Mouse (Mus musculus) erythroblast, embryonic 14.5 days (primary cell): ENCODE data around the gene Atg7. TPM values are rescaled to one million over a fixed set of nuclear protein-coding genes. Genes with fewer than 3 reads are reported as not detected.

Source experiments
- H3K27me3 ChIP-seq: 2 replicates; pipeline ENCODE4 v1.6.1; 2012; ENCODE audit warnings: inconsistent platforms; ENCODE audit not compliant: control insufficient read depth
- H3K36me3 ChIP-seq: 2 replicates; pipeline ENCODE4 v1.6.1; 2012; ENCODE audit warnings: mild to moderate bottlenecking, inconsistent platforms; ENCODE audit not compliant: control insufficient read depth
- H3K4me1 ChIP-seq: 2 replicates; pipeline ENCODE4 v1.6.1; 2012; ENCODE audit warnings: inconsistent platforms; ENCODE audit not compliant: control insufficient read depth
- H3K4me3 ChIP-seq: replicated peaks from 2 replicates; pipeline ENCODE3; 2012; ENCODE audit warnings: moderate library complexity, mild to moderate bottlenecking, inconsistent platforms
- H3K9me3 ChIP-seq: 2 replicates; pipeline ENCODE4 v1.6.1; 2012; ENCODE audit warnings: low read length, inconsistent platforms, mixed read lengths; ENCODE audit not compliant: control insufficient read depth
- GATA1 ChIP-seq: IDR thresholded peaks from 2 replicates; pipeline ENCODE4 v1.6.1; 2012; ENCODE audit warnings: low read length, inconsistent platforms, mixed read lengths
- TAL1 ChIP-seq: IDR thresholded peaks from 3 replicates; pipeline ENCODE4 v1.6.1; 2012; ENCODE audit warnings: low read length, inconsistent platforms, mixed read lengths
- polyA plus RNA-seq: library from polyadenylated mRNA; stranded (reverse); fragments of >175 nt; gene quantifications from 2 replicates; pipeline ENCODE4 v1.2.3, GENCODE M21; 2012

Atg7 gene
- polyA plus RNA-seq, 1 experiment: 6.0 TPM

- Histone ChIP-seq H3K4me1 (peaks cover 1% of the 10 kb centered on the region; the same call in 1 of the 2 replicates), H3K36me3 (no peaks in the 10 kb centered on the region), H3K9me3 (no peaks in the 10 kb centered on the region; the same call in 1 of the 2 replicates), H3K4me3 (no peak overlapping the region), H3K27me3 (no peaks in the 10 kb centered on the region)
- TF ChIP-seq GATA1: no peak
- TF ChIP-seq TAL1: no peak
Measured at GRCm38 (mm10) chr6:114812779-114813178, 169.9 kb downstream of the Atg7 start.

DNA sequence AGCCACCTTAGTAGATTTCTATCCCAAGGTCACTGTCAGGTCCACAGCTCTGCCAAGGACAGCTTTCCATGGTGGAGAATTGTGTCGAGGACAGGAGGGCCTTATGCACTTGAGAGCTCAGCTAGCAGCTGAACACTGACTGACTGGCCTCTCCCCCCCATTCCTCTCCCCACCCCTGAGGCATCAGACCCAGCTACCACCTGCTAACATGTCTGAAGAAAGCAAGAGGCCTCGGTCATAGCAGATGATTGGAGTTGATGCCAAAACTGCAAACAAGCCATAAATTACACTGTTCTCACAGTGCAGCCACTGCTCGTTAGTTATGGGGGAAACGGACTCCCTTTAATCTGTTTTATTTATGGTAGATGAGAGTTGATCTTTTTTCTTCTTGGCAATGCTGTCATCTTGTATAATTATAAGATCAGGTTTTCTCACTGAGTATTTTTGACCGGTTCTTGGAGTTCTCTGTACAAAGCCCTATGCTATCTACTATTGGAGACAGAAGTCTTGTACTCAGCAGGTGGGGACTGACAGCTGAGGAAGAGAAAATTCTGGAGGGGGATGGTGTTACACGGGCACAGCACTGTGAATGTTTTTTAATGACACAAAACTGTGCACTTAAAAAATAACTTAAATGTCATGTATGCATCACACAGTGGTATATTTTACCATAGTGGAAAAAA is 171.4 kb downstream of the Atg7 start:
- H3K9me3 ChIP-seq: no peaks in the 10 kb centered on the region; the same call in 1 of the 2 replicates
- H3K4me1 ChIP-seq: peaks cover 6% of the 10 kb centered on the region
- peaks cover 3% of the 10 kb centered on the region for H3K27me3 ChIP-seq
- H3K36me3 ChIP-seq: no peaks in the 10 kb centered on the region
- H3K4me3 ChIP-seq: no peak overlapping the region
- TF ChIP-seq TAL1: no peak
- no peak for TF ChIP-seq GATA1

DNA sequence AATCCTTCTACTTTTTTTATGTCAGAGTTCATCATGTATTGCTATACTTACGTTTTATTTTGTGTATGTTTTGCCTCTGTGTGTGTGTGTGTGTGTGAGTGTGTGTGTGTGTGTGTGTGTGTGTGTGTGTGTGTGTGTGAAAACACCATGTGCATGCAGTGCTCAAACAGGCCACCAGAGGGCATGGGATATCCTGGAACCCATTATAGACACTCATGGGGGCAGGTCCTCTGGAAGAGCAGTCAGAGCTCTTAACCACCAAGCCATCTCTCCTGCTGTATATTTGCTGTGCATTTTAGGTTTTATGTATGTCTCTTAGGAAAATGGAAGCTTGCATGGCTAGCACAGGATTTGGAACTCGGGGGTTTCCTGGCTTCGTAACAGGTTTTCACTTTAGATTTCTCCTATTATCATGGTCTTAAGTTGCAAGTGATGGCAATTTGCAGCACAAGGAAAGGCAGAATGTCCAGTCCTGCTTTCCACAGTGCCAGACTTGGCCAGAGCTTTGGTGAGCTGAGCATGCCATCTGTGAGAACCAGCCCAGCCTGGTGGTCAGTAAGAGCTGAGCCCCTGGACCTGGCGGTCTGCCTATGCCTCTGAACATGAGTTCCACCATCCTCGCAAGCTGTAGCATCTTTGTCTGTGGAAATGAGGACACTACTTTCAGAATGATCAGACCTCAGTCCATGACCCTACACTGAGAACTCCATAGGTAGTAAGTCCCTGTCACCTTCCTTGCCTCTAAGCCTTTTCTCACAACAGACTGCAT is 172.2 kb downstream of the Atg7 start:
- no peaks in the 10 kb centered on the region; the same call in 1 of the 2 replicates for H3K9me3 ChIP-seq
- TF ChIP-seq GATA1: no peak
- no peak for TF ChIP-seq TAL1
- peaks cover 6% of the 10 kb centered on the region for H3K4me1 ChIP-seq
- H3K36me3 ChIP-seq: no peaks in the 10 kb centered on the region
- no peak overlapping the region for H3K4me3 ChIP-seq
- peaks cover 3% of the 10 kb centered on the region for H3K27me3 ChIP-seq

DNA sequence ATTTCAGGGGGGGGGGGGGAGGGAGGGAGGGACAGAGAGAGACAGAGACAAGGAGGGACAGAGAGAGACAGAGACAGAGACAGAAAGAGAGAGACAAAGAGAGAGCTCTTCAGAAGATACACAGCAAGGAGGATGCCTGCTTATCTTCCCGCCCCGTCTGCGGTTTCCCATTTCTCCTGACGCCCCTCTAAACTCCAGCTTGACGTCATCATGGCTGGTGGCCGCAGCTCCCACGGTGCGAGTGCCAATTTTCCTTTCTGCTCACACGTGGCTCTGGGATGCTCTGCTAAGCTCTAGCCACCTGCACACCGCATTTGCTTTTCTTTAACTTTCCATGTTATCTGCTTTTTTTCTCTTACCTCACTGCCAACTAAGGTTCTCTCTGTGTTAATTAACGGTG is 175.1 kb downstream of the Atg7 start:
- TF ChIP-seq TAL1 (no peak), GATA1 (no peak)
- Histone ChIP-seq H3K4me1 (peaks cover 10% of the 10 kb centered on the region), H3K4me3 (no peak overlapping the region), H3K36me3 (no peaks in the 10 kb centered on the region), H3K27me3 (peaks cover 3% of the 10 kb centered on the region), H3K9me3 (peaks cover 1% of the 10 kb centered on the region)

GRCm38 (mm10) chr6:114818471-114818870 is 175.6 kb downstream of the Atg7 start:
- Histone ChIP-seq H3K4me3 (no peak overlapping the region), H3K9me3 (peaks cover 2% of the 10 kb centered on the region), H3K36me3 (no peaks in the 10 kb centered on the region), H3K4me1 (peaks cover 10% of the 10 kb centered on the region), H3K27me3 (peaks cover 3% of the 10 kb centered on the region)
- TF ChIP-seq GATA1 (no peak), TAL1 (no peak)

DNA sequence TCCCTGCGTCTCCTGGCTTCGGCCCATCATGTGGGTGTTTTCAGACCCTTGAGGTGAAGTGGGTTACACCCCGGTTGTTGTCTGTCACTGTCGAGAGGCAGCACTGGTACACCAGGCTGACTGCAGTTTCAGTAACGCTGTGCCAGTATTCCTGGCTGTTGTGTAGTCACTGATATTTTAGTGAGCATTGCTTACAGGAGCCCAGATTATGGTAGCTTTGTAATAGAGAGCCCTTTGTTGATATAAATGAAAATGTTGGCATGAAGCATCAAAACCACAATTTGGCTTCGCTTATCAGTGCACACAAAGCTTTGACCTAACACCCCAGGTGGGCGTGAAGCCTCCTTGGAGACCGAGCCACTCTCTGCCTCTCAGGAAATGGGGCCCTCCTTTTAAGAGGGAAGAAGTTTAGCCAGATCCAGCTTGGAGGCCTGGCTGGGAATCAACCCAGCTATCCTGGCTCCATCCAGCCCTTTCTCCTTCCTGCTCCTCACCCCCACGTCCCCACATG is 177.1 kb downstream of the Atg7 start:
- Histone ChIP-seq H3K36me3 (no peaks in the 10 kb centered on the region), H3K9me3 (peaks cover 2% of the 10 kb centered on the region; the same call in 1 of the 2 replicates), H3K27me3 (peaks cover 3% of the 10 kb centered on the region), H3K4me1 (peaks cover 10% of the 10 kb centered on the region), H3K4me3 (no peak overlapping the region)
- TF ChIP-seq TAL1: no peak
- TF ChIP-seq GATA1: no peak

DNA sequence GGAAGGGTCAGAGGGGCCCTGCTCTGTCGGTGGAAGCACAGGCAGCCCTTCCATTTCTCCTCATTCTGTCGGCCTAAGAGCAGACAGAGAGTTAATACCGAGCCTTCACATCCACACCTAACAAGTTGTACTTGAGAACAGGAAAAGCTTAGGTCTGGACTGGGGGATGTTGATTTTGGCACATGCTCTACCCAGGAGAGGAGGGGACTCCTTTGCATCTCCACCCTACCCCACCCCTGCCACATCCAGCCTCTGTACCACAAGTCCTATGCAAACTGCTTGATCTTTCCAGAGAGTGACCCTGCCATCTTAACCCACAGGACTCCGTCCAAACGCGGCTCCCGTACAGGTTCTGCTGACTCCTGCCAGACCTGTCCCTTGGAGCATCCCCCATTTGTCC is 178.7 kb downstream of the Atg7 start:
- no peaks in the 10 kb centered on the region for H3K36me3 ChIP-seq
- peaks cover 2% of the 10 kb centered on the region; the same call in 1 of the 2 replicates for H3K9me3 ChIP-seq
- no peak overlapping the region for H3K4me3 ChIP-seq
- H3K27me3 ChIP-seq: peaks cover 3% of the 10 kb centered on the region
- TF ChIP-seq GATA1 (no peak), TAL1 (no peak)
- H3K4me1 ChIP-seq: peaks cover 10% of the 10 kb centered on the region

DNA sequence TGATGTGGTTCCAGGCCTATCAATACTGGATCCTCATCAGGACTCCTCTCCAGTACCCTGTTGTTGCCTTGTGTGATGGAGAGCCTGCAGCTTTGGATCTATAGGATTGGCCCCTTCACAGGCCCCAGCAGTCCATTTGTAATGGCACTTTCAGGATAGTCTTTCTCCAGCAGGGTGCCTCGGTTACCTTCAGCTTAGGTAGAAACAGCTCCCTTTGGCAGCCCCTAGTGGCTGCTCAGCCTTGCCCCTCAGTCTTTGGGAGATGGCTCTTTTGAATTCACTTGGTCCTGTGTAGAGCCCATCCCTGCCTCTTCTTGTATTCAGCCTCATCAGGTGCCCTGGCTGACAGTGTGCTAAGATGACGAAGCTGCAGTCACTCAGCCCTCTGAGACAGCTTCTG is 184.0 kb downstream of the Atg7 start:
- Histone ChIP-seq H3K27me3 (no peaks in the 10 kb centered on the region), H3K36me3 (no peaks in the 10 kb centered on the region), H3K4me1 (no peaks in the 10 kb centered on the region), H3K4me3 (no peak overlapping the region), H3K9me3 (peaks cover 2% of the 10 kb centered on the region; the same call in 1 of the 2 replicates)
- no peak for TF ChIP-seq TAL1
- TF ChIP-seq GATA1: no peak

- H3K9me3 ChIP-seq: no peaks in the 10 kb centered on the region
- H3K27me3 ChIP-seq: no peaks in the 10 kb centered on the region
- H3K4me3 ChIP-seq: no peak overlapping the region
- TF ChIP-seq GATA1: no peak
- no peak for TF ChIP-seq TAL1
- no peaks in the 10 kb centered on the region for H3K4me1 ChIP-seq
- no peaks in the 10 kb centered on the region for H3K36me3 ChIP-seq
Measured at GRCm38 (mm10) chr6:114829660-114830438, 187.0 kb downstream of the Atg7 start.
